Mouse (Mus musculus) urinary bladder, postnatal 10 days (tissue): ENCODE results near the gene Abraxas1.

ENCODE experiments used
- DNase-seq: peaks from one replicate; pipeline ENCODE4 v3.0.0; 2022; ENCODE audit warnings: low spot score

Abraxas1 gene

GRCm38 (mm10) chr5:100820483-100821184 lies at the start of gene Abraxas1:
TSS of gene Abraxas1 (minus strand) at chr5:100820965.
- DNase-seq, result peak; percentile 45

GRCm38 (mm10) chr5:100869197-100869895 lies 48.6 kb upstream of the Abraxas1 start:
- no peak for DNase-seq

GRCm38 (mm10) chr5:100866183-100866582 lies 45.4 kb upstream of the Abraxas1 start:
- no peak for DNase-seq

GRCm38 (mm10) chr5:100864438-100864837 lies 43.7 kb upstream of the Abraxas1 start:
- no peak for DNase-seq

- DNase-seq, result no peak
Measured at GRCm38 (mm10) chr5:100863091-100863490, 42.3 kb upstream of the Abraxas1 start.

GRCm38 (mm10) chr5:100861811-100862210 lies 41.0 kb upstream of the Abraxas1 start:
- no peak for DNase-seq

GRCm38 (mm10) chr5:100861140-100861539 lies 40.4 kb upstream of the Abraxas1 start:
- DNase-seq, result no peak

- no peak for DNase-seq
Measured at GRCm38 (mm10) chr5:100860417-100861053, 39.8 kb upstream of the Abraxas1 start.

- DNase-seq, result no peak
Measured at GRCm38 (mm10) chr5:100856552-100856951, 35.8 kb upstream of the Abraxas1 start.

- no peak for DNase-seq
Measured at GRCm38 (mm10) chr5:100853963-100854362, 33.2 kb upstream of the Abraxas1 start.

- DNase-seq, result no peak
Measured at GRCm38 (mm10) chr5:100847143-100847542, 26.4 kb upstream of the Abraxas1 start.

GRCm38 (mm10) chr5:100846599-100846920 lies 25.8 kb upstream of the Abraxas1 start:
- DNase-seq, result no peak

GRCm38 (mm10) chr5:100845848-100846598 lies 25.3 kb upstream of the Abraxas1 start:
- peak; percentile 46 for DNase-seq

- no peak for DNase-seq
Measured at GRCm38 (mm10) chr5:100845485-100845847, 24.7 kb upstream of the Abraxas1 start, which contains the start of gene Gpat3. TSS of gene Gpat3 (plus strand) at chr5:100845713.

- DNase-seq, result no peak
Measured at GRCm38 (mm10) chr5:100844485-100844884, 23.7 kb upstream of the Abraxas1 start.

GRCm38 (mm10) chr5:100837907-100838306 lies 17.1 kb upstream of the Abraxas1 start:
- DNase-seq, result no peak

GRCm38 (mm10) chr5:100835862-100836538 lies 15.2 kb upstream of the Abraxas1 start:
- DNase-seq, result no peak

- no peak for DNase-seq
Measured at GRCm38 (mm10) chr5:100833841-100834240, 13.1 kb upstream of the Abraxas1 start.

- DNase-seq, result no peak
Measured at GRCm38 (mm10) chr5:100832680-100833079, 11.9 kb upstream of the Abraxas1 start.

GRCm38 (mm10) chr5:100828701-100829100 lies 7.9 kb upstream of the Abraxas1 start:
- no peak for DNase-seq

GRCm38 (mm10) chr5:100826531-100826930 lies 5.8 kb upstream of the Abraxas1 start:
- no peak for DNase-seq

- no peak for DNase-seq
Measured at GRCm38 (mm10) chr5:100825975-100826374, 5.2 kb upstream of the Abraxas1 start.
